Comparison of ENCODE assay signal across 21 mouse cellular contexts in genomic region chr6:89256630-89257292, GRCm38 (mm10).
DNase-seq lines count a peak whose midpoint lies in the region; ATAC-seq and TF ChIP-seq lines count a peak whose summit lies in the region.
"Had no signal": no experiment of that assay in that cellular context is flagged by ENCODE, and none has a peak within 500 bp of the region (broad histone marks: within the 10 kb centered on the region; RNA-seq: fewer than 3 reads in every experiment).

No protein-coding gene starts in this region.

- H3K27me3 ChIP-seq in midbrain, embryonic 13.5 days = no peaks in the 10 kb centered on the region
- H3K27me3 ChIP-seq in midbrain, embryonic 10.5 days (ENCODE audit: low read depth, poor library complexity, severe bottlenecking) = no peaks in the 10 kb centered on the region
- no peaks in the 10 kb centered on the region for H3K27me3 ChIP-seq in cerebellum, adult 2 months (ENCODE audit: control insufficient read depth, insufficient read depth, low read length)
- H3K27me3 ChIP-seq: hindbrain, embryonic 15.5 days; limb, embryonic 12.5 days; stomach, embryonic 15.5 days had no signal

- no peak for ATAC-seq in midbrain, embryonic 13.5 days
- peak; percentile 45 for ATAC-seq in megakaryocyte progenitor cell, adult 5-6 weeks (replicated peaks; ENCODE audit: poor library complexity)
- ATAC-seq: forebrain, embryonic 14.5 days; intestine, embryonic 16.5 days had no signal

- no peak overlapping the region for H3K9ac ChIP-seq in midbrain, embryonic 13.5 days (replicated peaks)
- H3K9ac ChIP-seq: hindbrain, embryonic 15.5 days; limb, embryonic 12.5 days; stomach, embryonic 15.5 days had no signal

- no peak for TF ChIP-seq CTCF in bone marrow macrophage, adult 2 months (IDR thresholded peaks at IDR 0.05; ENCODE audit: low read depth, low read length)
- no peak for TF ChIP-seq CTCF in cerebellum, adult 2 months (IDR thresholded peaks at IDR 0.05; ENCODE audit: borderline replicate concordance, insufficient read depth, low read depth, low read length)

- DNase-seq in midbrain, embryonic 10.5 days (ENCODE audit: low spot score) = no peak
- no peak for DNase-seq in cerebellum, adult 18-20 months
- no peak for DNase-seq in left cerebral cortex, postnatal 4 days
- DNase-seq in cerebellum, adult 2 months = no peak
- DNase-seq: adrenal gland, postnatal 25 days; cerebellum, postnatal 25 days; gastrocnemius, postnatal 36 days; heart, postnatal 14 days had no signal

- 80% methylated on average over 8 of the region's 8 CpGs for WGBS in midbrain, embryonic 13.5 days
- 87% methylated on average over 8 of the region's 8 CpGs for WGBS in midbrain, embryonic 10.5 days
- whole genome bisulfite sequencing in cerebellum, adult 2 months = 92% methylated on average over 8 of the region's 8 CpGs

- no peak overlapping the region for H3K4me3 ChIP-seq in midbrain, embryonic 13.5 days (replicated peaks)
- no peak overlapping the region for H3K4me3 ChIP-seq in midbrain, embryonic 10.5 days
- H3K4me3 ChIP-seq in bone marrow macrophage, adult 2 months (ENCODE audit: insufficient read depth, low read length) = no peak overlapping the region
- H3K4me3 ChIP-seq in cerebellum, adult 2 months (replicated peaks; ENCODE audit: insufficient read depth, low read depth, low read length) = no peak overlapping the region
- H3K4me3 ChIP-seq: embryonic facial prominence, embryonic 10.5 days; hindbrain, embryonic 15.5 days; layer of hippocampus, adult 2 months; left cerebral cortex, adult 2 months; limb, embryonic 12.5 days; stomach, embryonic 15.5 days had no signal

- TF ChIP-seq POLR2A in bone marrow macrophage, adult 2 months (IDR thresholded peaks at IDR 0.05; ENCODE audit: borderline replicate concordance, low read depth, low read length) = no peak
- TF ChIP-seq POLR2A in cerebellum, adult 2 months (IDR thresholded peaks at IDR 0.05; ENCODE audit: borderline replicate concordance, insufficient read depth, low read length) = no peak

- H3K4me1 ChIP-seq in midbrain, embryonic 13.5 days (replicated peaks) = peaks cover 32% of the 10 kb centered on the region
- 0 out of 2 replicates have a peak, but pooled peaks cover 16% of the 10 kb centered on the region for H3K4me1 ChIP-seq in midbrain, embryonic 10.5 days
- peaks cover 81% of the 10 kb centered on the region for H3K4me1 ChIP-seq in bone marrow macrophage, adult 2 months (ENCODE audit: control insufficient read depth, insufficient read depth, low read length)
- H3K4me1 ChIP-seq in cerebellum, adult 2 months (ENCODE audit: control insufficient read depth, insufficient read depth, low read length) = peaks cover 13% of the 10 kb centered on the region
- H3K4me1 ChIP-seq: limb, embryonic 12.5 days; stomach, embryonic 15.5 days had no signal

- H3K27ac ChIP-seq in midbrain, embryonic 13.5 days = peak overlapping the region; percentile 15
- no peak overlapping the region for H3K27ac ChIP-seq in midbrain, embryonic 10.5 days (replicated peaks)
- H3K27ac ChIP-seq in bone marrow macrophage, adult 2 months (ENCODE audit: insufficient read depth, low read depth, low read length) = peak overlapping the region; percentile 99
- H3K27ac ChIP-seq in cerebellum, adult 2 months (ENCODE audit: insufficient read depth, low read length) = no peak overlapping the region
- H3K27ac ChIP-seq: embryonic facial prominence, embryonic 10.5 days; hindbrain, embryonic 15.5 days; kidney, postnatal 0 days; layer of hippocampus, adult 2 months; left cerebral cortex, adult 2 months; limb, embryonic 12.5 days; stomach, embryonic 15.5 days had no signal

- intact Hi-C loops in left cerebral cortex, postnatal 4 days (cut with DNase I) = no loop called here

- no peaks in the 10 kb centered on the region for H3K9me3 ChIP-seq in midbrain, embryonic 13.5 days
- no peaks in the 10 kb centered on the region for H3K9me3 ChIP-seq in midbrain, embryonic 10.5 days (replicated peaks)
- H3K9me3 ChIP-seq: embryonic facial prominence, embryonic 10.5 days; hindbrain, embryonic 15.5 days; limb, embryonic 12.5 days; stomach, embryonic 15.5 days had no signal

- no peak overlapping the region for H3K4me2 ChIP-seq in midbrain, embryonic 13.5 days (replicated peaks)
- H3K4me2 ChIP-seq: heart, embryonic 11.5 days; hindbrain, embryonic 15.5 days; limb, embryonic 12.5 days; stomach, embryonic 15.5 days had no signal

- H3K36me3 ChIP-seq in midbrain, embryonic 13.5 days = no peaks in the 10 kb centered on the region
- H3K36me3 ChIP-seq in midbrain, embryonic 10.5 days = no peaks in the 10 kb centered on the region
- H3K36me3 ChIP-seq: embryonic facial prominence, embryonic 10.5 days; hindbrain, embryonic 15.5 days; limb, embryonic 12.5 days; stomach, embryonic 15.5 days had no signal

Comparison
In these comparisons a context has a peak if more than half of its experiments do, and no peak if none do; other contexts are left out.
1. H3K27ac ChIP-seq: peak in midbrain, embryonic 13.5 days (single experiment) and bone marrow macrophage, adult 2 months (single experiment); none in midbrain, embryonic 10.5 days (single experiment) and cerebellum, adult 2 months (single experiment).